Mouse (Mus musculus): ENCODE results near the gene Sorbs1.

DNA sequence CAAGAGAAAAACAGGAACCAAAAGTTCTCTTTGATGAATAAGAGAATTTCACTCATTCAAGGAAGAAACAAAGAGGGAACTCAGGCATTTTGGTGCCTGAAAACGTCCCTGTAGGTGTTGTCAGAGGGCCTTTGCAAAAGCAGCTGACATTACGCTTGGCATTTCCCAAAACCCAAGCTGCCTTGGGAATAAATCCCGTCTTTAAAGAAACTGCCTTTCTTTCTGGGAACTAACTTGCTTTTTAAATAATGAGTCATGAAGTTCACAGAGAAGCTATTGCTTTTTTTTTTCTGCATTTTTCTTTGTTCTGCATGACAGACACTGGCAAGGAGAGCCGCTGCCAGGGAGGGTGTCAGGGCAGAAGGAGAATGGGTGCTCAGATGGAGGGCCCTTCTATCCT lies 141.7 kb downstream of the Sorbs1 start:
- no peak for TF ChIP-seq CTCF (IDR thresholded peaks at IDR 0.05; ENCODE audit: borderline replicate concordance, insufficient read depth, low read depth, low read length)
- no peak for TF ChIP-seq POLR2A (IDR thresholded peaks at IDR 0.05; ENCODE audit: borderline replicate concordance, insufficient read depth, low read length)

Measured in cerebellum, adult 2 months (tissue).